Mouse (Mus musculus): ENCODE measurements at regions not wholly inside any gene's neighbourhood (a gene's known extent, or its start where the extent isn't known, plus 50 kb on each side); places are given as distances from the start of the nearest gene placed in this dataset.
"Not testable (repeated sequence)": the region's sequence is repeated elsewhere in the genome, so short reads cannot be mapped to it uniquely, and the experiment has no call there.

DNA sequence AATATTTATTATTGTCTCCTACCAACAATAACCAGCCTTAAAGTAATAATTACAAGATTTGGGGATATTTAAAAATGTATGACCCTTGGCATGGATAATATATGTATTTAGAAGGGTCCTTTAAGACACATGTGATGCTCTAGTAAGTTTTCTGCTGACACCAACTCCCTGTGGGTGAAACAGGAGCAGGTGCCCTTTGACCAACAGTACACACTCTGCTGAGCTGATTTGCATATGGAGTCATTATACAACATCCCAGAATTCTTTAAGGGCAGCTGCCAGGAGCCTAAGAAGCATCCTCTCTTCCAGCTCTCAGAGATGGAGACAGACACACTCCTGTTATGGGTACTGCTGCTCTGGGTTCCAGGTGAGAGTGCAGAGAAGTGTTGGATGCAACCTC lies 274.1 kb downstream of the Rpia start:
- Histone ChIP-seq H3K4me1 (ENCODE audit: control insufficient read depth, insufficient read depth, low read length) (no peaks in the 10 kb centered on the region), H3K27ac (replicated peaks; ENCODE audit: low read depth, low read length) (no peak overlapping the region), H3K36me3 (ENCODE audit: control insufficient read depth, insufficient read depth, low read length) (no peaks in the 10 kb centered on the region), H3K4me2 (ENCODE audit: low read depth, severe bottlenecking) (no peak overlapping the region), H3K9ac (ENCODE audit: low read length) (no peak overlapping the region), H3K4me3 (ENCODE audit: low read depth, low read length) (no peak overlapping the region), H3K9me3 (ENCODE audit: control insufficient read depth, low read length) (no peaks in the 10 kb centered on the region), H3K27me3 (ENCODE audit: control insufficient read depth, insufficient read depth, low read length) (no peaks in the 10 kb centered on the region)
- DNase-seq (ENCODE audit: low spot score) (no peak), ATAC-seq (ENCODE audit: insufficient number of reproducible peaks, low FRiP score, low TSS enrichment, low read depth) (no peak)

DNA sequence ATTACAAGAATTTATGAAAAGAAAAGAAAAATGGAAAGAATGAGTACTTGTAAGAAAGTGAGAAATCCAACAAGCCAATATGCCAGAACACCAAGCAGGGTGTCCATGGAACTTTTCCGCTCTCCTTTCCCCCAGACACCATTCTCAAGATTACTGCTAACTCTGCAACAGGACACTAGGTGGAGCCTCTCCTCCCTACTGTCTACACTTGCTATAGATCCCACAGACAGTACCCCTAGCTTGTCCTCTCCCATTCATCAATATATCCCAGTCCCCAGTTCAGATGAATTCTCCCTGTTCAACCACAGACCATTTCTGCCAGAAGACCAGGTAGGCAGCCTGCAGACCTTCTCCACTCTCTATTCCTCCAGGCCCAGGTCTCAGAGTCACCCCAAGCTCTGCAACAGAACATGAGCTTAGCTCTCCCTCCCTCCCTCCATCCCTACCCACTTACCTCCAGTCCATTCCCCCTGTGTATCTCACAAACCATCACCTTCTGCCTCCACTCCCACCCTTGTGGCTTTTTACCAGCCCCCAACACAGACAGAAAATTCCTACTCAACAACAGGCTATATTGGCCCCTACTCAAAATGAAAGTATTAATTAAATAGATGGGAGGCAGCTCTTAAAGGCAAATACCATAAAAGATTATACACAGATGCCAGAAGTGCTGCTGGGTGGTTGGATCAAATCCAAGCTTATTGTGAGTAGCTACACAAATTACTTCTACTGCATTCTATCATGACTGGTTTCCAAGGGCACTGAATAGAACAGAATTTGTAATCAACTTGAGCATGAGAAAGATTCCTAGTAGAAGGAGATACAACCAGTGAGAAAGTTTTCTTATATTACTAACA lies 323.2 kb downstream of the Rpia start:
- H3K9ac ChIP-seq (ENCODE audit: low read length), result no peak overlapping the region
- 80% methylated on average over 1 of the region's 1 CpGs for WGBS

DNA sequence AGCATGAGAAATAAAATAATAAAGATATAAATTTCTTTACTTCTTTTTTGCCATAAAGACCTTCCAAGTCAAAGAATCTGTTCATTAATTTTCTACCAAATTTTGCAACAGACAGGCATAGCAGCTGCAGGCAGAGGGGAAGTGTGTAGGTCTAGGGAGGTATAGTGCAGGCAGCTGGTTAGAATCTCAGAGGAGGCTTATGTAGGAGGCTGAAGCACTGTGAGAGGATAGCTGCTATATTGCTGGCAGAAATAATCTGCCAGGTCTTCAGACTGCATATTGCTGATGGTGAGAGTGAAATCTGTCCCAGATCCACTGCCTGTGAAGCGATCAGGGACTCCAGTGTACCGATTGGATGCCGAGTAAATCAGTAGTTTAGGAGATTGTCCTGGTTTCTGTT lies 334.8 kb downstream of the Rpia start:
- Histone ChIP-seq H3K4me1 (ENCODE audit: control insufficient read depth, insufficient read depth, low read length) (no peaks in the 10 kb centered on the region), H3K36me3 (ENCODE audit: control insufficient read depth, insufficient read depth, low read length) (no peaks in the 10 kb centered on the region), H3K27ac (replicated peaks; ENCODE audit: low read depth, low read length) (no peak overlapping the region), H3K4me2 (ENCODE audit: low read depth, severe bottlenecking) (no peak overlapping the region), H3K27me3 (ENCODE audit: control insufficient read depth, insufficient read depth, low read length) (no peaks in the 10 kb centered on the region), H3K9ac (ENCODE audit: low read length) (no peak overlapping the region), H3K9me3 (ENCODE audit: control insufficient read depth, low read length) (no peaks in the 10 kb centered on the region), H3K4me3 (ENCODE audit: low read depth, low read length) (no peak overlapping the region)
- 89% methylated on average over 3 of the region's 3 CpGs for WGBS
- no peak for DNase-seq (ENCODE audit: low spot score)
- ATAC-seq (ENCODE audit: insufficient number of reproducible peaks, low FRiP score, low TSS enrichment, low read depth), result no peak

More for the DNA sequence above, 323.2 kb downstream of the Rpia start:
- Histone ChIP-seq H3K9me3 (ENCODE audit: control insufficient read depth, low read length) (no peaks in the 10 kb centered on the region), H3K4me1 (ENCODE audit: control insufficient read depth, insufficient read depth, low read length) (no peaks in the 10 kb centered on the region), H3K27me3 (ENCODE audit: control insufficient read depth, insufficient read depth, low read length) (no peaks in the 10 kb centered on the region), H3K4me2 (ENCODE audit: low read depth, severe bottlenecking) (no peak overlapping the region), H3K27ac (replicated peaks; ENCODE audit: low read depth, low read length) (no peak overlapping the region), H3K4me3 (ENCODE audit: low read depth, low read length) (no peak overlapping the region), H3K36me3 (ENCODE audit: control insufficient read depth, insufficient read depth, low read length) (no peaks in the 10 kb centered on the region)
- ATAC-seq (ENCODE audit: insufficient number of reproducible peaks, low FRiP score, low TSS enrichment, low read depth) (no peak), DNase-seq (ENCODE audit: low spot score) (no peak)

DNA sequence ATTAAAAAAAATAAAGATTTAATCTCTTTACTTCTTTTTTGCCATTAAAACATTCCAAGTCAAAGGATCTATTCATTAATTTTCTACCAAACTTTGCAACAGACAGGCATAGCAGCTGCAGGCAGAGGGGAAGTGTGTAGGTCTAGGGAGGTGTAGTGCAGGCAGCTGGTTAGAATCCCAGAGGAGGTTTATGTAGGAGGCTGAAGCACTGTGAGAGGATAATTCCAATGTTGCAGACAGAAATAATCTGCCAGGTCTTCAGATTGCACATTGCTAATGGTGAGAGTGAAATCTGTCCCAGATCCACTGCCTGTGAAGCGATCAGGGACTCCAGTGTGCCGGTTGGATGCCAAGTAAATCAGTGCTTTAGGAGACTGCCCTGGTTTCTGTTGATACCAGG lies 357.3 kb downstream of the Rpia start:
- H3K27me3 ChIP-seq (ENCODE audit: control insufficient read depth, insufficient read depth, low read length); DNase-seq (ENCODE audit: low spot score); ATAC-seq (ENCODE audit: insufficient number of reproducible peaks, low FRiP score, low TSS enrichment, low read depth); H3K9ac ChIP-seq (ENCODE audit: low read length); H3K4me2 ChIP-seq (ENCODE audit: low read depth, severe bottlenecking); H3K9me3 ChIP-seq (ENCODE audit: control insufficient read depth, low read length); H3K4me3 ChIP-seq (ENCODE audit: low read depth, low read length); H3K27ac ChIP-seq (replicated peaks; ENCODE audit: low read depth, low read length); H3K4me1 ChIP-seq (ENCODE audit: control insufficient read depth, insufficient read depth, low read length); H3K36me3 ChIP-seq (ENCODE audit: control insufficient read depth, insufficient read depth, low read length): not testable (repeated sequence)
- 90% methylated on average over 2 of the region's 2 CpGs for WGBS

DNA sequence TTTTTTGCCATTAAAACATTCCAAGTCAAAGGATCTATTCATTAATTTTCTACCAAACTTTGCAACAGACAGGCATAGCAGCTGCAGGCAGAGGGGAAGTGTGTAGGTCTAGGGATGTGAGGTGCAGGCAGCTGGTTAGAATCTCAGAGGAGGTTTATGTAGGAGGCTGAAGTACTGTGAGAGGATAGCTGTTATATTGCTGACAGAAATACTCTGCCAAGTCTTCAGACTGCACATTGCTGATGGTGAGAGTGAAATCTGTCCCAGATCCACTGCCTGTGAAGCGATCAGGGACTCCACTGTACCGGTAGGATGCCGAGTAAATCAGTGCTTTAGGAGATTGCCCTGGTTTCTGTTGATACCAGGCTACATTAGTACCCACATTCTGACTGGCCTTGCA lies 385.7 kb downstream of the Rpia start:
- not testable (repeated sequence) for H3K9me3 ChIP-seq (ENCODE audit: control insufficient read depth, low read length); H3K27me3 ChIP-seq (ENCODE audit: control insufficient read depth, insufficient read depth, low read length); ATAC-seq (ENCODE audit: insufficient number of reproducible peaks, low FRiP score, low TSS enrichment, low read depth); H3K9ac ChIP-seq (ENCODE audit: low read length); H3K27ac ChIP-seq (replicated peaks; ENCODE audit: low read depth, low read length); H3K4me1 ChIP-seq (ENCODE audit: control insufficient read depth, insufficient read depth, low read length); H3K4me3 ChIP-seq (ENCODE audit: low read depth, low read length); H3K36me3 ChIP-seq (ENCODE audit: control insufficient read depth, insufficient read depth, low read length); DNase-seq (ENCODE audit: low spot score); H3K4me2 ChIP-seq (ENCODE audit: low read depth, severe bottlenecking)
- 86% methylated on average over 3 of the region's 3 CpGs for WGBS

DNA sequence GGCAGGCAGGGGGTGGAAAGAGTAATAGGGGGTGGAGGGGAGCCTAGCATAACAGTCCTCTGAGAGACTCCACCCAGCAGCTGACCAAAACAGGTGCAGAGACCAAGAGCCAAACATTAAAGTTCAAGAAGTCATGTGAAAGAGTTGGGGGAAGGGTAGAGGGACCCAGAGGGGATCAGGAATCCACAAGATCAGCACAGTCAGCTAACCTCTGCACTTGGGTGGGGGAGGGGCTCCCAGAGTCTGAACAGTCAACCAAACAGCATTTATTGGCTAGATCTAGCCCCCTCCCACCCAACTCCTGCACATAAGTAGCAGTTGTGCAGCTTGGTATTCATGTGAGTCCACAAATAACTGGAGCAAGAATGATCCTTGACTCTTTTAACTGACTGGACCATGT lies 402.2 kb downstream of the Rpia start:
- ATAC-seq (ENCODE audit: insufficient number of reproducible peaks, low FRiP score, low TSS enrichment, low read depth), result 0 out of 2 replicates have a peak, but pooled peaks have one; percentile 9

DNA sequence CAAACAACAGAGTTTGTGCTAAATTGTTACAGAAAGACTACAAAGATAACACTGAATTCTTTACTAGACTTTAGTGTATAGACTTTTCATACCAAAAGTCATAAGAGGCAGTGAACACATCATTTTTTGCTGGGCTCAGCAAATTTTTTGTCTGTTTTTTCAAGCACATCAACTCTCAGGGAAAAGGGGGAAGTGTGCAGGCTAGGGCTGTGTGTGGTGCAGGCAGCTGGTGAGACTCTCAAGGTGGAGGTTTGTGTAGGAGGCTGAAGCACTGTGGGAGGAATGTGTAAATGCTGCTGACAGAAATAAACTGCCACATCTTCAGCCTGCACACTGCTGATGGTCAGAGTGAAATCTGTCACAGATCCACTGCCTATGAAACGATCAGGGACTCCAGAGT lies 405.6 kb downstream of the Rpia start:
- H3K4me3 ChIP-seq (ENCODE audit: low read depth, low read length); H3K9ac ChIP-seq (ENCODE audit: low read length); H3K4me1 ChIP-seq (ENCODE audit: control insufficient read depth, insufficient read depth, low read length); H3K36me3 ChIP-seq (ENCODE audit: control insufficient read depth, insufficient read depth, low read length); H3K27me3 ChIP-seq (ENCODE audit: control insufficient read depth, insufficient read depth, low read length); H3K9me3 ChIP-seq (ENCODE audit: control insufficient read depth, low read length); H3K27ac ChIP-seq (replicated peaks; ENCODE audit: low read depth, low read length); ATAC-seq (ENCODE audit: insufficient number of reproducible peaks, low FRiP score, low TSS enrichment, low read depth); DNase-seq (ENCODE audit: low spot score); H3K4me2 ChIP-seq (ENCODE audit: low read depth, severe bottlenecking): not testable (repeated sequence)
- no CpG with 5 or more reads among the region's 1 CpGs for WGBS

More for the DNA sequence above, 402.2 kb downstream of the Rpia start:
- not testable (repeated sequence) for H3K27ac ChIP-seq (replicated peaks; ENCODE audit: low read depth, low read length); H3K36me3 ChIP-seq (ENCODE audit: control insufficient read depth, insufficient read depth, low read length); H3K9me3 ChIP-seq (ENCODE audit: control insufficient read depth, low read length); H3K4me1 ChIP-seq (ENCODE audit: control insufficient read depth, insufficient read depth, low read length); H3K4me3 ChIP-seq (ENCODE audit: low read depth, low read length); DNase-seq (ENCODE audit: low spot score); H3K27me3 ChIP-seq (ENCODE audit: control insufficient read depth, insufficient read depth, low read length); H3K4me2 ChIP-seq (ENCODE audit: low read depth, severe bottlenecking); H3K9ac ChIP-seq (ENCODE audit: low read length)

DNA sequence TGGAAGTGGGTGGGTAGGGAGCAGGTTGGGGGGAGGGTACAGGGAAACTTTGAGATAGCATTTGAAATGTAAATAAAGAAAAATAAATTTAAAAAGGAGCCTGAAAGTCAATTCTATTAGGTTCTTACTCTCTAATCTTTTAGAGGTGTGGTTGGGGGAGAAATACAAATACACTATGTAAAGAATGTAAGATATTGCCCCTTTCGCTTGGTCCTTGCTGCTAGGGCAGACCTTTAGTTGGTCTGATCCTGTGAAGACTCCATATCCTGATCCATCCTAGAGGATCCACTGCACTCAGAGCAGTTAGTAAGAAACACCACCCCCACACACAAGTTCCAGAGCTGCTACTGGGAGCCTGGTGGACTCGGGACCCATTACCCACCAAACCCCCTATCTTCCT lies 412.7 kb downstream of the Rpia start:
- not testable (repeated sequence) for H3K36me3 ChIP-seq (ENCODE audit: control insufficient read depth, insufficient read depth, low read length); H3K4me1 ChIP-seq (ENCODE audit: control insufficient read depth, insufficient read depth, low read length); H3K9ac ChIP-seq (ENCODE audit: low read length); DNase-seq (ENCODE audit: low spot score); H3K27ac ChIP-seq (replicated peaks; ENCODE audit: low read depth, low read length); H3K4me3 ChIP-seq (ENCODE audit: low read depth, low read length); H3K27me3 ChIP-seq (ENCODE audit: control insufficient read depth, insufficient read depth, low read length); ATAC-seq (ENCODE audit: insufficient number of reproducible peaks, low FRiP score, low TSS enrichment, low read depth); H3K9me3 ChIP-seq (ENCODE audit: control insufficient read depth, low read length); H3K4me2 ChIP-seq (ENCODE audit: low read depth, severe bottlenecking)
- WGBS, result 78% methylated on average over 2 of the region's 2 CpGs

DNA sequence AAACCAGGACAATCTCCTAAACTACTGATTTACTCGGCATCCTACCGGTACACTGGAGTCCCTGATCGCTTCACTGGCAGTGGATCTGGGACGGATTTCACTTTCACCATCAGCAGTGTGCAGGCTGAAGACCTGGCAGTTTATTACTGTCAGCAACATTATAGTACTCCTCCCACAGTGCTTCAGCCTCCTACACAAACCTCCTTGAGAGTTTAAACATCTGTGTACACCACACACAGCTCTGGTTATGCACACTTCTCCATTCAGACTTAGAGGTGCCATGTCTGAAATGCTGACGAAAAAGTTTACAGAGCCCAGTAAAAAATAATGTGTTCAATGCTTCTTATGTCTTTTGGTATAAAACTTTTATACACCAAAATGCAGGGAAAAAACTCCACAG lies 420.2 kb downstream of the Rpia start:
- ATAC-seq (ENCODE audit: insufficient number of reproducible peaks, low FRiP score, low TSS enrichment, low read depth); H3K36me3 ChIP-seq (ENCODE audit: control insufficient read depth, insufficient read depth, low read length): not testable (repeated sequence)
- WGBS, result 85% methylated on average over 5 of the region's 5 CpGs

More for the DNA sequence above, 420.2 kb downstream of the Rpia start:
- not testable (repeated sequence) for H3K27me3 ChIP-seq (ENCODE audit: control insufficient read depth, insufficient read depth, low read length); DNase-seq (ENCODE audit: low spot score); H3K4me3 ChIP-seq (ENCODE audit: low read depth, low read length); H3K9ac ChIP-seq (ENCODE audit: low read length); H3K9me3 ChIP-seq (ENCODE audit: control insufficient read depth, low read length); H3K27ac ChIP-seq (replicated peaks; ENCODE audit: low read depth, low read length); H3K4me2 ChIP-seq (ENCODE audit: low read depth, severe bottlenecking); H3K4me1 ChIP-seq (ENCODE audit: control insufficient read depth, insufficient read depth, low read length)
